Mouse (Mus musculus): ENCODE measurements around the gene Gucd1. TPM values are rescaled to one million over a fixed set of nuclear protein-coding genes. Genes with fewer than 3 reads are reported as not detected.

The Gucd1 gene
- polyA plus RNA-seq, 1 experiment from 2014 or later: 80.9 TPM

DNA sequence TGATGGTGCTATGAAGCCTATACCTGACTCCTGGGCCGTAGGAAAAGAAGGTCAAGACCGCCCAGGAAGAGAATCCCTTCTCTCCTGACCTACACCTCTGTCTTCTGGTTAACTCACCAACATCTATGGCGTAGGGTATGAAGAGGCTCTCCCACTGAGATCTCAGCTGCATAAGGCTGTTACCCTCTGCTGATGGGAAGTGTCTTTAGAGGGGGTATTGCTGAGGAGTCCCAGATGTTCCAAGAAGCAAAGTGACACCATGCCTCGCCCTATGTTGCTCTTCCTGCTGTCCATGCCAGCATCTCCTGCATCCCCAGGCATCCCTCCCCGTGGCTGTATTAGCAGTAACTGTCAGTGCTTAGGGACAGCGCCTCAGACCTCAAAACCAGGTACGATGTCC lies 178.4 kb downstream of the Gucd1 start:
- Histone ChIP-seq H3K4me1 (replicated peaks; ENCODE audit: control insufficient read depth, insufficient read depth, low read length) (no peaks in the 10 kb centered on the region), H3K27ac (ENCODE audit: low read depth, low read length) (no peak overlapping the region), H3K9ac (ENCODE audit: low read depth, low read length) (no peak overlapping the region), H3K27me3 (replicated peaks; ENCODE audit: control insufficient read depth, insufficient read depth, low read length) (0 out of 2 replicates have a peak, but pooled peaks cover 5% of the 10 kb centered on the region), H3K4me3 (ENCODE audit: low read depth, low read length) (no peak overlapping the region), H3K9me3 (ENCODE audit: control insufficient read depth) (no peaks in the 10 kb centered on the region), H3K4me2 (replicated peaks; ENCODE audit: low read depth) (no peak overlapping the region), H3K36me3 (ENCODE audit: control insufficient read depth, insufficient read depth) (no peaks in the 10 kb centered on the region)
- TF ChIP-seq CTCF (IDR thresholded peaks at IDR 0.05; ENCODE audit: low read depth): no peak
- 79% methylated on average over 7 of the region's 7 CpGs for WGBS
- ATAC-seq: no peak

DNA sequence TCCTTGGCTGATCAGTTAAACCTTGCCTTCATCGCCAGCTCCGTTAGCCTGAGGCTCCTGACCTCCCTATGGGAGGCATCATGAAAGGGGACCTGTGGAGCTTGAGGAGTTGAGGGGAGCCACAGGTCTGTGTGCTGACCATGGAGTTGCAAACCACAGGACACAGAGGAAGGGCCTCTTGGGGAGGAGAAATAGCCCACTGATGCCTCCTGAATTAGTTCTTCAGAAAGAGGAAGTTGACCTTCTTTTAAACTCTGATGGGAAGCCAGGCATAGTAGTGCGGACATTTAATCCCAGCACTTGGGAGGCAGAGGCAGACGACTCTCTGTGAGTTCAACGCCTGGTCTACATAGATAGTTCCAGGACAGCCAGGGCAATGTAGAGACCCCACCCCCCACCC lies 178.9 kb downstream of the Gucd1 start:
- Histone ChIP-seq H3K27me3 (replicated peaks; ENCODE audit: control insufficient read depth, insufficient read depth, low read length) (0 out of 2 replicates have a peak, but pooled peaks cover 5% of the 10 kb centered on the region), H3K9me3 (ENCODE audit: control insufficient read depth) (no peaks in the 10 kb centered on the region), H3K4me1 (replicated peaks; ENCODE audit: control insufficient read depth, insufficient read depth, low read length) (no peaks in the 10 kb centered on the region), H3K36me3 (ENCODE audit: control insufficient read depth, insufficient read depth) (no peaks in the 10 kb centered on the region), H3K9ac (ENCODE audit: low read depth, low read length) (no peak overlapping the region), H3K27ac (ENCODE audit: low read depth, low read length) (no peak overlapping the region), H3K4me2 (replicated peaks; ENCODE audit: low read depth) (no peak overlapping the region), H3K4me3 (ENCODE audit: low read depth, low read length) (no peak overlapping the region)
- TF ChIP-seq CTCF (IDR thresholded peaks at IDR 0.05; ENCODE audit: low read depth): no peak
- no peak for ATAC-seq
- WGBS: 85% methylated on average over 5 of the region's 5 CpGs

DNA sequence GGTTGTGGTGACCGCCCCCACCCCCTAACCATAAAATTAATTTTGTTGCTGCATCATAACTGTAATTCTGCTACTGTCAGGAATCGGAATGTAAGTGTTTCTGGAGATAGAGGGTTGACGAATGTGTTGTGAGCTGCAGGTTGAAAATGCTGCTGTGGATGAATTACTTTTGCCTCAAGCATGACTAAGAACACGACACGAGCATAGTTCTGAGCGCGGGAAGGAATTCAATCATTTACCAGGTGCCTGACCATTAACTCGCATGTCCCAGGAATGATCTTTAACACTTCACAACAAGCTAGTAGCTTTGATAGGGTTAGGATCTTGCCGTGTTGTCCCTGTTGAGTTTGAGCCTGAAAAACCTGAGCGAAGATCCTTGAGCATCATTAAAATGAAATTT lies 180.5 kb downstream of the Gucd1 start:
- Histone ChIP-seq H3K36me3 (ENCODE audit: control insufficient read depth, insufficient read depth) (no peaks in the 10 kb centered on the region), H3K9me3 (ENCODE audit: control insufficient read depth) (no peaks in the 10 kb centered on the region), H3K9ac (ENCODE audit: low read depth, low read length) (no peak overlapping the region), H3K27ac (ENCODE audit: low read depth, low read length) (no peak overlapping the region), H3K4me1 (replicated peaks; ENCODE audit: control insufficient read depth, insufficient read depth, low read length) (no peaks in the 10 kb centered on the region), H3K27me3 (replicated peaks; ENCODE audit: control insufficient read depth, insufficient read depth, low read length) (0 out of 2 replicates have a peak, but pooled peaks cover 5% of the 10 kb centered on the region), H3K4me3 (ENCODE audit: low read depth, low read length) (no peak overlapping the region), H3K4me2 (replicated peaks; ENCODE audit: low read depth) (no peak overlapping the region)
- no peak for TF ChIP-seq CTCF (IDR thresholded peaks at IDR 0.05; ENCODE audit: low read depth)
- ATAC-seq: no peak
- WGBS: 59% methylated on average over 10 of the region's 10 CpGs

DNA sequence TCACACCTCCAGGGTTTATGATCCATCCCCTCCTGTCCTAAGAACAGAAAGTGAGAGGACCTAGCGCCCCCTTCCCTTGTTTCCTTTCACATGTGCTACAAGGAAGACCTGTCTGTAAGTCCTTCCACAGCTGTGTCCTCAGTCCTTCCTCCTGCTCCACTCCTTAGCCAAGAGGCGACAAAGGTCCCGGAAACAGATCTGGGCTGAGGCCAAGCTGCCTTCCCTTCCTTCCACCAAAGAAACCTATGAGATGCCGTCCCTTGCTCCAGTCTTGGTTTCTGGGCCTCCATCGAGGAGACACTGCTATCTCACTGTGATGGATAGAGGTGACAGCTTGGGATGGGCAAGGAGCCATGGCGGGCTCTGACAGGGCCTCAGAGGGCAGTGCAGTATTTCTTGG lies 182.7 kb downstream of the Gucd1 start:
- no peaks in the 10 kb centered on the region for H3K27me3 ChIP-seq (replicated peaks; ENCODE audit: control insufficient read depth, insufficient read depth, low read length)
- no peak for ATAC-seq
- no peak for TF ChIP-seq CTCF (IDR thresholded peaks at IDR 0.05; ENCODE audit: low read depth)

DNA sequence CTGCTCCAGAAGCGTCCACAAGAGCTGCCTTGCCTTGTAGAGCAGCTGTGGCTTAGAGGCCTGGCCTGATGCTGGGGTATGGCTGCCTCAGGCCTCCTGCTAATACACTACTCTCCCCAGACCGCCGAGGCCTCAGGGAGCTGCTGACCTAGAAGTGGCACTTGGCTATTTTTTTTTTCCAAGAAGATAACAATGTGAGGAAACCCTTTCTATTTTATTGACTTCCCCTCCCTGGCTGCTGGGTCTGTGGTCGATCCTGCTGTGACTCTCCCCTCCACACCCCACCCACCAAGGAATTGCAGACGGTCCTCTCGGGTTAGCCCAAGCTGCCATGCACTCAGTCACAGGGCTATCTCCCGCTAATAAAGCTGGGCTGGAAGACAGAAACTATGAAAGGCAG lies 183.6 kb downstream of the Gucd1 start:
- Histone ChIP-seq H3K27me3 (replicated peaks; ENCODE audit: control insufficient read depth, insufficient read depth, low read length) (no peaks in the 10 kb centered on the region), H3K9me3 (ENCODE audit: control insufficient read depth) (no peaks in the 10 kb centered on the region), H3K27ac (ENCODE audit: low read depth, low read length) (no peak overlapping the region), H3K9ac (ENCODE audit: low read depth, low read length) (no peak overlapping the region), H3K4me1 (replicated peaks; ENCODE audit: control insufficient read depth, insufficient read depth, low read length) (no peaks in the 10 kb centered on the region), H3K4me2 (replicated peaks; ENCODE audit: low read depth) (no peak overlapping the region), H3K36me3 (ENCODE audit: control insufficient read depth, insufficient read depth) (no peaks in the 10 kb centered on the region), H3K4me3 (ENCODE audit: low read depth, low read length) (no peak overlapping the region)
- no peak for ATAC-seq
- WGBS: 47% methylated on average over 7 of the region's 7 CpGs
- TF ChIP-seq CTCF (IDR thresholded peaks at IDR 0.05; ENCODE audit: low read depth): no peak

More for the DNA sequence above, 182.7 kb downstream of the Gucd1 start:
- H3K27ac ChIP-seq (ENCODE audit: low read depth, low read length): no peak overlapping the region
- no peak overlapping the region for H3K4me2 ChIP-seq (replicated peaks; ENCODE audit: low read depth)
- H3K9ac ChIP-seq (ENCODE audit: low read depth, low read length): no peak overlapping the region
- H3K9me3 ChIP-seq (ENCODE audit: control insufficient read depth): no peaks in the 10 kb centered on the region
- H3K4me1 ChIP-seq (replicated peaks; ENCODE audit: control insufficient read depth, insufficient read depth, low read length): no peaks in the 10 kb centered on the region
- WGBS: 83% methylated on average over 6 of the region's 6 CpGs
- H3K36me3 ChIP-seq (ENCODE audit: control insufficient read depth, insufficient read depth): no peaks in the 10 kb centered on the region
- H3K4me3 ChIP-seq (ENCODE audit: low read depth, low read length): no peak overlapping the region

DNA sequence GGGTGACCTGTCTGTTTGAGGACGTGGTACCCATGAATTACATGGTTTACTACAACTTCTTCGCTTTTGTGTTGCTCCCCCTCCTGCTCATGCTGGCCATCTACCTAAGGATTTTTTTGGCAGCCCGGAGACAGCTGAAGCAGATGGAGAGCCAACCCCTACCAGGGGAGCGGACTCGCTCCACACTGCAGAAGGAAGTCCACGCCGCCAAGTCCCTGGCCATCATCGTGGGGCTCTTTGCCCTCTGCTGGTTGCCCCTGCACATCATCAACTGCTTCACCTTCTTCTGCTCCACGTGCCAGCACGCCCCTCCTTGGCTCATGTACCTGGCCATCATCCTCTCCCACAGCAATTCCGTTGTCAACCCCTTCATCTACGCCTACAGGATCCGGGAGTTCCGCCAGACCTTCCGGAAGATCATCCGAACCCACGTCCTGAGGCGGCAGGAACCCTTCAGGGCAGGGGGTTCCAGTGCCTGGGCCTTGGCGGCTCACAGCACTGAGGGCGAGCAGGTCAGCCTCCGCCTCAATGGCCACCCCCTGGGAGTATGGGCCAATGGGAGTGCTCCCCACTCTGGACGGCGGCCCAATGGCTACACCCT lies 184.5 kb downstream of the Gucd1 start:
- Histone ChIP-seq H3K9ac (ENCODE audit: low read depth, low read length) (no peak overlapping the region), H3K4me1 (replicated peaks; ENCODE audit: control insufficient read depth, insufficient read depth, low read length) (no peaks in the 10 kb centered on the region), H3K9me3 (ENCODE audit: control insufficient read depth) (no peaks in the 10 kb centered on the region), H3K27ac (ENCODE audit: low read depth, low read length) (no peak overlapping the region), H3K4me2 (replicated peaks; ENCODE audit: low read depth) (no peak overlapping the region), H3K27me3 (replicated peaks; ENCODE audit: control insufficient read depth, insufficient read depth, low read length) (no peaks in the 10 kb centered on the region), H3K36me3 (ENCODE audit: control insufficient read depth, insufficient read depth) (no peaks in the 10 kb centered on the region), H3K4me3 (ENCODE audit: low read depth, low read length) (no peak overlapping the region)
- no peak for ATAC-seq
- TF ChIP-seq CTCF (IDR thresholded peaks at IDR 0.05; ENCODE audit: low read depth): no peak
- 91% methylated on average over 23 of the region's 23 CpGs for WGBS

DNA sequence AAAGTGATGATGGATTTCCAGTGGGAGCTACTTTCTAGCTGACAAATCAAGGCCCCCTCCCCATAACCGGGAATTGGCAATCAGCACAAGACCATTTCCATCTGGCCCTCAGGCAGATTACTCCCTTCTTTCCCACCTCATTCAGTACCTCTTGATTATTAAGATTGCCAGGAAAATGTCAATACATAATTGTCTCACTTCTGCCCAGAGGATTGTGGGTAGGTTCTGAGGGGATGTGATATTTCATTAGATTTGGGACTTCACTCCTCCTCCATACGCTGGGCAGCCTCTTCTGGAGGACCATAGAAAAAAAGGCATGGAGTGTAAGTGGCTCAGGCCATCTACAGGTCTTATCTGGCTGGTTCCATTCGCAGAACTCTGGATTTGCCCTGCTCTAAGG lies 185.5 kb downstream of the Gucd1 start:
- ATAC-seq: no peak
- no peak for TF ChIP-seq CTCF (IDR thresholded peaks at IDR 0.05; ENCODE audit: low read depth)
- H3K4me2 ChIP-seq (replicated peaks; ENCODE audit: low read depth): no peak overlapping the region
- H3K36me3 ChIP-seq (ENCODE audit: control insufficient read depth, insufficient read depth): no peaks in the 10 kb centered on the region
- H3K9me3 ChIP-seq (ENCODE audit: control insufficient read depth): no peaks in the 10 kb centered on the region
- no peaks in the 10 kb centered on the region for H3K27me3 ChIP-seq (replicated peaks; ENCODE audit: control insufficient read depth, insufficient read depth, low read length)
- no peak overlapping the region for H3K27ac ChIP-seq (ENCODE audit: low read depth, low read length)
- no peak overlapping the region for H3K9ac ChIP-seq (ENCODE audit: low read depth, low read length)
- H3K4me1 ChIP-seq (replicated peaks; ENCODE audit: control insufficient read depth, insufficient read depth, low read length): no peaks in the 10 kb centered on the region
- WGBS: 93% methylated on average over 3 of the region's 3 CpGs
- H3K4me3 ChIP-seq (ENCODE audit: low read depth, low read length): no peak overlapping the region
